Mouse (Mus musculus) bone marrow, adult 2 months (tissue): ENCODE data around the gene Tmem63c. TPM values are rescaled to one million over a fixed set of nuclear protein-coding genes. Genes with fewer than 3 reads are reported as not detected.

Experiments used
- H3K27ac ChIP-seq: fragments of 200-500 bp; 2 replicates; pipeline ENCODE4 v1.5.1; 2012; ENCODE audit warnings: low read depth, mild to moderate bottlenecking, control low read depth, inconsistent platforms, low read length; ENCODE audit not compliant: control insufficient read depth, poor library complexity, insufficient read depth
- H3K4me1 ChIP-seq: fragments of 200-500 bp; 2 replicates; pipeline ENCODE4 v1.6.1; 2011; ENCODE audit warnings: low read length; ENCODE audit not compliant: control insufficient read depth, insufficient read depth
- H3K4me3 ChIP-seq: fragments of 200-500 bp; replicated peaks from 2 replicates; pipeline ENCODE3; 2011; ENCODE audit warnings: mild to moderate bottlenecking, low read depth, low read length, control low read depth; ENCODE audit not compliant: control insufficient read depth
- CTCF ChIP-seq: fragments of 200-500 bp; IDR thresholded peaks from 2 replicates; pipeline ENCODE4 v1.5.1; 2011; ENCODE audit warnings: low read length, control low read depth; ENCODE audit not compliant: control insufficient read depth, insufficient read depth
- POLR2A ChIP-seq: fragments of 200-500 bp; IDR thresholded peaks from 2 replicates; pipeline ENCODE4 v1.6.1; 2011; ENCODE audit warnings: low read depth, mild to moderate bottlenecking, control low read depth, low read length, borderline replicate concordance; ENCODE audit not compliant: control insufficient read depth
- WGBS: fragments of 180-500 bp; shearing (Covaris S2); methylation state at CpG from one replicate; pipeline ENCODE4 v1.1.7; 2018; 5-methylcytosine and 5-hydroxymethylcytosine counted together
- polyA plus RNA-seq: library from polyadenylated mRNA; stranded (reverse); fragments of >200 nt; gene quantifications from 2 replicates; pipeline ENCODE4 v1.2.4, GENCODE M21; 2011; ENCODE audit warnings: low replicate concordance; ENCODE audit not compliant: missing spikeins, insufficient read depth, insufficient read length

The Tmem63c gene
- polyA plus RNA-seq, 1 experiment = not detected

DNA sequence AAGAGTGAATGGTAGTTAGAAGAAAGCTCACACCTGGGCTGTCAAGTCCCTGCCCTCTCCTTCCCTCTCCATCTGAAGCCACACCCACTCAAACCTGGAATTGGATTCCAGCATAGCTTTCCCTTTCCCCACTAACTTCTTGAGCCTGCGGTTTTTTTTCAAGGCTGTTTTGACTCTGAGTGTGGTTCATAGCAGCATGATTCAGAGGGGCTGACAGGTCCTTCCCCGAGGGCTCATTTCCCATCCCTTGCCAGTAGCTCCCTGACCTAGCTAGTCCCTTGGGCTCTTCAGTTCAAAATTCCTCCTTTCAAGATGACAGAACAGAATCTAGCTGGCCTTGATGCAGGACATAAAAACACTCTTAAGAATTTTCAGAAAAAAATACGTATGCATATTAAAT lies 26.4 kb downstream of the Tmem63c start:
- Histone ChIP-seq H3K27ac (no peak overlapping the region), H3K4me3 (no peak overlapping the region), H3K4me1 (no peaks in the 10 kb centered on the region)
- TF ChIP-seq CTCF = no peak
- no peak for TF ChIP-seq POLR2A
- WGBS = 60% methylated on average over 3 of the region's 3 CpGs

DNA sequence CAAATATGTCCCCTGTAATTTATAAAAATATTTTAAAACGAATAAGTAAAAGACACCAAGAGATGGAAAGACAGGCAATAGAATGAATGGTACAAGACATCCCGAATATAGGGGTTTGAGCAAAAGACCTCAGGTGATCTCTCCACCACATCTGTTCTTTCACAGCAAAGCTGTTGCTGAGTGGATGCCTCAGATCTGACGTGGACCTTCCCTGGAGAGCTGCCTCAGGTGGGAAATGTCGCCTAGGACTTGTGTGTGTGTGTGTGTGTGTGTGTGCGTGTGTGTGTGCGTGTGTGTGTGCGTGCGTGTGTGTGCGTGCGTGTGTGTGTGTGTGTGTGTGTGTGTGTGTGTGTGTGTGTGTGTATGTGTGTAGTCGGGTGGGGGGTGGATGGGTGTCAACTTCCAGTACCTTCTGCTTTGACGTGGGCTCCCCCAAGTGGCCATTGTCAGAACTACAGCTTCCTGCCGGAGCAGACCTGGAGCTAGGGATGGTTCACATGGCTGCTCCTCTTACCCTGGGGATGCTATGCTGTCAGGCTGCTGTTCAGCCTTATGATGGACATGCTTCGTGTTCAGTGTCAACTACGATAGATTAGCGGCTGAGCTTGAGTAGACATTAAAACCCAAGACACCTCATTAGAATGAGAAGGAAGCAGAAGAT lies 31.7 kb downstream of the Tmem63c start:
- no peak for TF ChIP-seq POLR2A
- peak; percentile 78 for TF ChIP-seq CTCF
- no peak overlapping the region for H3K27ac ChIP-seq
- H3K4me1 ChIP-seq = no peaks in the 10 kb centered on the region
- H3K4me3 ChIP-seq = no peak overlapping the region
- WGBS = 26% methylated on average over 15 of the region's 16 CpGs

DNA sequence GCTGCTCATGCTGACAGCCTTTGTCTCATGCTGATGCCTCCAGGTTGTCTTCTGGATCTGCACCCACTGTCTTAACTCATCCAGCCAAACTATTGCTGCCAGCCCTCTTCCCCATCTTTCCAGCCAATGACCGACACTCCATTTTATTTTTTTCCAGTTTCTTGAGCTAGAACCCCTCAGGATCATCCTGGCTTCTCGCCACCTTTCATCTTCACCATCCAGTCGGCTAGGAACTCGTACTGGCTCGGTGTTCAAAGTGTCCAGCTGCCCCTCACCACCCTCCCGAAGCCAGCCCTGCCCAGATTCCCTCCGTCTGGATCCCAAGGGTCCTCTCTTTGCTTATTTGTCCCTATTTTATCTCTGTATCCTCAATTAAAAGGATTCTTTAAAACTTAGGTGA lies 33.7 kb downstream of the Tmem63c start:
- Histone ChIP-seq H3K27ac (no peak overlapping the region), H3K4me1 (no peaks in the 10 kb centered on the region)
- WGBS = 65% methylated on average over 7 of the region's 7 CpGs

DNA sequence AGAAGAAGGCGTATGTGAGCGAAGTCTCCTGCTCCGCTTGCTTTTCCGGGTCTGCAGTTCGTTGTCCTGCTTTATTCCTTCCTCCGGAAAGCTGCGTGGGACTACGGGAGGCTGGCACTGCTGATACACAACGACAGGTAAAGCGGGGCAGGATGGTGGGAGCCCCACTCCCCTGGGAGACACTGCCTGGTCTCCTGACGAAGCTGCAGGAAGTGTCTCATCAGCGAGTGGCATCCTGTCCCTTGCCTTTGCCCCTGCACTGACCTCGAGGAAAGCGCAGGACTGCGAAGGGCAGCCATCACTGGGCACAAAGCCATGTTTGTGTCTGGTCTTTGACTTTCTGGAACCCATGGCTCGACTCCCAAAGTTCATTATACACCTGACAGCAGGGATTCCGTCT lies 35.9 kb downstream of the Tmem63c start:
- 58% methylated on average over 17 of the region's 17 CpGs for WGBS
- TF ChIP-seq POLR2A = no peak
- no peak for TF ChIP-seq CTCF
- H3K27ac ChIP-seq = no peak overlapping the region
- H3K4me1 ChIP-seq = no peaks in the 10 kb centered on the region
- no peak overlapping the region for H3K4me3 ChIP-seq

More for the DNA sequence above, 33.7 kb downstream of the Tmem63c start:
- H3K4me3 ChIP-seq = no peak overlapping the region
- TF ChIP-seq CTCF = no peak
- TF ChIP-seq POLR2A = no peak

DNA sequence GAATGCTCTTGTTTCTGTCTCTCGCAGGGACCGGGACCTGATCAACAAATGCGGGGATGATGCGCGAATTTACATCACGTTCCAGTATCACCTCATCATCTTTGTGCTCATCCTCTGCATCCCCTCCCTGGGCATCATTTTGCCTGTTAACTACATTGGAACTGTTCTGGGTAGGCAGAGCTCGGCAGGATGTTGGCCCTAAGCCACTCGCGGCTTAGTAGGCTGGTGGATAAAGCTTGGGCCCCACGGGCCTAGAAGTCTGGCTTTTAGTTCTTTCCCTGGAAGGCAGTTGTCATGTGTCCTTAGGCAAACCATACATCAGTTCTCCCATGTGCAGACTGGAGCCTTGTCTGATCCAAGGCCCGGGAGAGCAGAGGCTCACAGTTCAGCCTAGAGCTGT lies 44.3 kb downstream of the Tmem63c start:
- H3K4me1 ChIP-seq = no peaks in the 10 kb centered on the region
- no peak overlapping the region for H3K4me3 ChIP-seq
- WGBS = 77% methylated on average over 11 of the region's 11 CpGs
- H3K27ac ChIP-seq = no peak overlapping the region
- TF ChIP-seq CTCF (no peak), POLR2A (no peak)

DNA sequence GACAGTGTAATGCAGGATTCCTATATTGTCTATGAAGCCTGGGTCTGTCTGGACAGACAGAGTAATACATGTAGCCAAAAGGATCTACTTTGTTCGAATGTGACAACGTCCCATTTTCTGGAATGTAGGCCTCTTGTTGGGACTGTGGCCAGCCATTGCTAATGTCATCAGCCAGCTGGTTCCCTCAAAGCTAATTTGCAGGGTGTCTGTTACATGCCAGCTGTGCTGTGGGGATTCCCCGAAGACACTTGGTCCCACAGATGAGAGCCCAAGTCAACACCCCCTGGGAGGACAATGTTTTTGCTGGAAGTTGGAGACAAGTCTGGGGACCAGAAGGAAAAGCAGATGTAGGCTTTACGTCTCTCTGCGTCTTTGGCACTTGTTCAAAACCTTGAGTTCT lies 45.3 kb downstream of the Tmem63c start:
- Histone ChIP-seq H3K27ac (no peak overlapping the region), H3K4me3 (no peak overlapping the region), H3K4me1 (no peaks in the 10 kb centered on the region)
- TF ChIP-seq CTCF (no peak), POLR2A (no peak)
- WGBS = 81% methylated on average over 5 of the region's 5 CpGs

DNA sequence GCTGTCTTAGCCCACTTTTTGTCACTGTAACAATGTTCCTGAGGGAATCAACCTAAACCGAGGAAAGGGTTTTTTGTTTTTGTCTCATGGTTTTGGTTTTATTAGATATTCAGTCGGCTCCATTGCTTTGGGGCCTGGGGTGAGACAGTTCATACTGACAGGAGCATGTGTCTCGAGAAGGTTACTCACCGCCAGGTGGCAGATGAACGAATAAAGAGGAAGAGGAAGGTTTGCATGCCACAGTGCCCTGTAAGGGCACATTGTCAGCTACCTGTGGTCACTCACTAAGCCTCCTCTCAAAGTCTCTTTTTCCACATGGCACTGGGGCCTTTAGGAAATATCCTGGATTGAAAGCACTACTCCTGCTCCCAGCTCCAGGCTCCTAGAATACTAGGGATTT lies 49.4 kb downstream of the Tmem63c start:
- TF ChIP-seq CTCF (no peak), POLR2A (no peak)

DNA sequence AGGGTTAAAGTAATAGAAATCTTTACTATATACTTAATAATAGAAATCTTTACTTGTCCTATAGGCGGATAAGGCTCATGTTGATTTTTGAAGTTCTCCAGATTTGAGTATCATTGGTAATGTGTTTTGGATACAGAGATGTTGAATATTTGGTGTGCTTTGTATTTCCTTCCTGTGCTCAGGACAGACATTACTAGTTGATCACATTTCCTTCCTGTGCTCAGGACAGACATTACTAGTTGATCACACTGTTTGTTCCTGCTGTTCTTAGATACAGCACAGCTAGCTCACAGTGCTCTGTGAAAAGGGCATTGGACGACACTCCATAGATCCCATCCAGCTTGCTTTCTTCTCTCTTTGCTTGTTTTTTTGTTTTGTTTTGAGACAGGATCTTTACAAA lies 55.5 kb downstream of the Tmem63c start:
- no peak overlapping the region for H3K4me3 ChIP-seq
- TF ChIP-seq POLR2A (no peak), CTCF (no peak)
- WGBS = 73% methylated on average over 2 of the region's 2 CpGs

More for the DNA sequence above, 49.4 kb downstream of the Tmem63c start:
- H3K4me3 ChIP-seq = no peak overlapping the region
- H3K4me1 ChIP-seq = no peaks in the 10 kb centered on the region
- WGBS = 39% methylated on average over 5 of the region's 5 CpGs
- H3K27ac ChIP-seq = no peak overlapping the region

DNA sequence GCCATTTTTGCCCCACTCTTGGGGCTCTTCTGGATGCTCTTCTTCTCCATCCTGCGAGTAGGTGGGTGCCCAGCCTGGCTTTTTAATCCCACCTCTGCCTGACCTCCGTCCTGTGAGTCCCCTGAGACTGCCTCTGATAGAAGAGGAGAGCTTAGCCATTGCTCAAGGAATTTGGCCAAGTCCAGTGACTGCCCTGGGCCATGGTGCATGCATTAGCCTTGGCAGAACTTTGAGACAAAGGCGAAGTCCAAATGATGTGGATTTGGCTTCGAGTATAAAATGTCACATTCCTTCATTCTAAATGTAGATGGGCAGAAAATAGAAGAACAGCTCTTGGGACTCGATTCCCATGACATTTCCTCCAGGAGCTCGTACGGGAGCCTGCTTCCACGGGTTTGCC lies 61.7 kb downstream of the Tmem63c start:
- Histone ChIP-seq H3K4me3 (no peak overlapping the region), H3K4me1 (no peaks in the 10 kb centered on the region), H3K27ac (no peak overlapping the region)
- no peak for TF ChIP-seq POLR2A
- no peak for TF ChIP-seq CTCF
- 71% methylated on average over 8 of the region's 8 CpGs for WGBS

More for the DNA sequence above, 55.5 kb downstream of the Tmem63c start:
- H3K4me1 ChIP-seq = no peaks in the 10 kb centered on the region
- no peak overlapping the region for H3K27ac ChIP-seq
